Mouse (Mus musculus) myocyte (in vitro differentiated cells): ENCODE data around the gene Rnf157.
A peak's percentile ranks its signal among the peaks of the same experiment; 100 is the strongest.

Experiments used
- CEBPB ChIP-seq: IDR thresholded peaks from 2 replicates; pipeline ENCODE4 v1.6.1; 2011; ENCODE audit warnings: mild to moderate bottlenecking, moderate library complexity; ENCODE audit not compliant: poor library complexity, insufficient read depth, severe bottlenecking
- E2F4 ChIP-seq: IDR thresholded peaks from one replicate; pipeline ENCODE4 v1.6.1; 2011; ENCODE audit warnings: mild to moderate bottlenecking, control low read depth, moderate library complexity; ENCODE audit not compliant: insufficient read depth
- MAX ChIP-seq: IDR thresholded peaks from one replicate; pipeline ENCODE4 v1.6.1; 2011; ENCODE audit warnings: low read depth, mild to moderate bottlenecking, control low read depth
- MYOD1 ChIP-seq, 3 experiments: IDR thresholded peaks; one replicate each; pipeline ENCODE4 v1.6.1; 2011; ENCODE audit warnings: control low read depth in 2 of 3, low read depth in 2 of 3, mild to moderate bottlenecking in 2 of 3, moderate library complexity in 1 of 3; ENCODE audit not compliant: insufficient read length in 2 of 3, control insufficient read depth in 1 of 3
- POLR2A ChIP-seq: IDR thresholded peaks from one replicate; pipeline ENCODE4 v1.6.1; 2011; ENCODE audit warnings: low read depth, mild to moderate bottlenecking, control low read depth, moderate library complexity; ENCODE audit not compliant: insufficient read length
- POLR2AphosphoS2 ChIP-seq: IDR thresholded peaks from one replicate; pipeline ENCODE4 v1.6.1; 2011; ENCODE audit warnings: low read depth, control low read depth; ENCODE audit not compliant: insufficient read length
- REST ChIP-seq: IDR thresholded peaks from one replicate; pipeline ENCODE4 v1.6.1; 2011; ENCODE audit warnings: mild to moderate bottlenecking, control low read depth, moderate library complexity; ENCODE audit not compliant: insufficient read depth, insufficient read length
- SRF ChIP-seq: IDR thresholded peaks from one replicate; pipeline ENCODE4 v1.6.1; 2011; ENCODE audit warnings: low read depth; ENCODE audit not compliant: control insufficient read depth, insufficient read length
- TCF12 ChIP-seq: IDR thresholded peaks from one replicate; pipeline ENCODE4 v1.6.1; 2011; ENCODE audit warnings: mild to moderate bottlenecking, control low read depth; ENCODE audit not compliant: poor library complexity, insufficient read depth, severe bottlenecking
- TCF3 ChIP-seq: IDR thresholded peaks from one replicate; pipeline ENCODE4 v1.6.1; 2011; ENCODE audit warnings: low read depth, control low read depth; ENCODE audit not compliant: insufficient read length
- USF1 ChIP-seq: IDR thresholded peaks from one replicate; pipeline ENCODE4 v1.6.1; 2011; ENCODE audit warnings: low read depth, mild to moderate bottlenecking, control low read depth, moderate library complexity

- TF ChIP-seq POLR2A (no peak), SRF (no peak), POLR2AphosphoS2 (no peak), REST (no peak), TCF12 (no peak), TCF3 (no peak), MYOD1 (IDR thresholded peaks at IDR 0.05; ENCODE audit: control insufficient read depth in 1 of 3, insufficient read length in 2 of 3, low read depth in 2 of 3) (peak in 2 of 3 experiments; percentile 44 to 68), USF1 (no peak), MAX (no peak), E2F4 (no peak), CEBPB (no peak)
Measured at GRCm38 (mm10) chr11:116358926-116359637, 53.8 kb downstream of the Rnf157 start.
